1 mouse cellular context compared by ENCODE assay signal in the genomic region with DNA sequence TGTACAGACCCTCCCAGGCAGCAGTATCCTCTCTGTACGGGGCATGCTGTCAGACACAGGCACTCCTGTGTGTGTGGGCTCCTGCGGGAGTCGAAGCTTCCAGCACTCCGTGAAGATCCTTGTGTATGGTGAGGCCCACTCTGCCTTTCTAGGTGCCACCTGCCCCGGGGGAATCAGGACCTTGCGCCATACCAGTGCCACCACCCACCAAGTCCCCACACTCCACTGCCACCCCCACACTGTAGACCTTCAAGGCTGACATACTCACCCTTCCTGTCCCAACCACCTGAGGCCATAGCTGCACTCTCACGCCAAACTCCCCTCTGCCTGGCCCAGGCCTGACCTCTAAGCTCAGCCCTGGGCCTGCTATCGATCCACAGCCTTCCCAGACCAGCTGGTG.
TF ChIP-seq lines count a peak whose summit lies in the region.

No protein-coding gene starts in this region.

TF ChIP-seq in CH12.LX, 34 proteins besides CTCF, POLR2A, EP300 and RAD21:
- no peak for TF ChIP-seq ZMIZ1 (IDR thresholded peaks at IDR 0.05; ENCODE audit: low read depth, low read length)
- TF ChIP-seq TCF12 (IDR thresholded peaks at IDR 0.05; ENCODE audit: low read depth, low read length): no peak
- TF ChIP-seq USF2 (conservative IDR thresholded peaks at IDR 0.05; ENCODE audit: low read depth, low read length): no peak
- TF ChIP-seq SIN3A (IDR thresholded peaks at IDR 0.05; ENCODE audit: low read length): no peak
- TF ChIP-seq CHD2 (IDR thresholded peaks at IDR 0.05; ENCODE audit: low read length): no peak
- no peak for TF ChIP-seq ZC3H11A (IDR thresholded peaks at IDR 0.05; ENCODE audit: low read depth, low read length)
- TF ChIP-seq USF1 (IDR thresholded peaks at IDR 0.05; ENCODE audit: low read depth, low read length): no peak
- TF ChIP-seq ETS1 (conservative IDR thresholded peaks at IDR 0.05; ENCODE audit: low read depth, low read length): no peak
- TF ChIP-seq BHLHE40 (IDR thresholded peaks at IDR 0.05; ENCODE audit: low read depth, low read length): no peak
TF ChIP-seq in CH12.LX: peak in this region for 0.
